Mouse (Mus musculus): ENCODE results near the gene Tom1l1. TPM values are rescaled to one million over a fixed set of nuclear protein-coding genes. Genes with fewer than 3 reads are reported as not detected.

The Tom1l1 gene
- polyA plus RNA-seq, 1 experiment from 2014 or later: 9.9 TPM

- peak; percentile 17 for DNase-seq (ENCODE audit: low spot score)
These were observed 12.6 kb downstream of the Tom1l1 start for GRCm38 (mm10) chr11:90675479-90676110.

- no peak for DNase-seq (ENCODE audit: low spot score)
These were observed 20.8 kb downstream of the Tom1l1 start for GRCm38 (mm10) chr11:90667325-90667724.

- no peak for DNase-seq (ENCODE audit: low spot score)
These were observed 21.2 kb downstream of the Tom1l1 start for GRCm38 (mm10) chr11:90666916-90667315.

GRCm38 (mm10) chr11:90666144-90666757 lies 21.9 kb downstream of the Tom1l1 start:
- DNase-seq (ENCODE audit: low spot score): no peak

GRCm38 (mm10) chr11:90665161-90665560 lies 23.0 kb downstream of the Tom1l1 start:
- DNase-seq (ENCODE audit: low spot score): no peak

- DNase-seq (ENCODE audit: low spot score): no peak
These were observed 23.7 kb downstream of the Tom1l1 start for GRCm38 (mm10) chr11:90664345-90664986.

- DNase-seq (ENCODE audit: low spot score): no peak
These were observed 24.4 kb downstream of the Tom1l1 start for GRCm38 (mm10) chr11:90663618-90664297.

- DNase-seq (ENCODE audit: low spot score): no peak
These were observed 25.1 kb downstream of the Tom1l1 start for GRCm38 (mm10) chr11:90663052-90663451.

GRCm38 (mm10) chr11:90660662-90661061 lies 27.5 kb downstream of the Tom1l1 start:
- DNase-seq (ENCODE audit: low spot score): no peak

GRCm38 (mm10) chr11:90657527-90657926 lies 30.6 kb downstream of the Tom1l1 start:
- no peak for DNase-seq (ENCODE audit: low spot score)

- DNase-seq (ENCODE audit: low spot score): no peak
These were observed 35.6 kb downstream of the Tom1l1 start for GRCm38 (mm10) chr11:90652603-90653002.

- DNase-seq (ENCODE audit: low spot score): no peak
These were observed 37.8 kb downstream of the Tom1l1 start for GRCm38 (mm10) chr11:90650231-90650885.

- no peak for DNase-seq (ENCODE audit: low spot score)
These were observed 38.4 kb downstream of the Tom1l1 start for GRCm38 (mm10) chr11:90649777-90650176.

- DNase-seq (ENCODE audit: low spot score): peak; percentile 35
These were observed 49.8 kb downstream of the Tom1l1 start for GRCm38 (mm10) chr11:90638312-90638830.

GRCm38 (mm10) chr11:90637440-90638311 lies 50.5 kb downstream of the Tom1l1 start, which contains the start of the genes Stxbp4 and Cox11:
Gene Stxbp4 (minus strand): TSS chr11:90638084.
Gene Cox11 (plus strand): TSS chr11:90638173.
- peak; percentile 97 for DNase-seq (ENCODE audit: low spot score)

GRCm38 (mm10) chr11:90634661-90635060 lies 53.5 kb downstream of the Tom1l1 start:
- no peak for DNase-seq (ENCODE audit: low spot score)

GRCm38 (mm10) chr11:90632480-90632879 lies 55.7 kb downstream of the Tom1l1 start:
- DNase-seq (ENCODE audit: low spot score): no peak

GRCm38 (mm10) chr11:90627751-90628150 lies 60.4 kb downstream of the Tom1l1 start:
- DNase-seq (ENCODE audit: low spot score): no peak

- DNase-seq (ENCODE audit: low spot score): no peak
These were observed 63.0 kb downstream of the Tom1l1 start for GRCm38 (mm10) chr11:90625174-90625573.

- DNase-seq (ENCODE audit: low spot score): peak; percentile 64
These were observed 64.7 kb downstream of the Tom1l1 start for GRCm38 (mm10) chr11:90623477-90623876.
